11 mouse cellular contexts compared by ENCODE assay signal in the genomic region with DNA sequence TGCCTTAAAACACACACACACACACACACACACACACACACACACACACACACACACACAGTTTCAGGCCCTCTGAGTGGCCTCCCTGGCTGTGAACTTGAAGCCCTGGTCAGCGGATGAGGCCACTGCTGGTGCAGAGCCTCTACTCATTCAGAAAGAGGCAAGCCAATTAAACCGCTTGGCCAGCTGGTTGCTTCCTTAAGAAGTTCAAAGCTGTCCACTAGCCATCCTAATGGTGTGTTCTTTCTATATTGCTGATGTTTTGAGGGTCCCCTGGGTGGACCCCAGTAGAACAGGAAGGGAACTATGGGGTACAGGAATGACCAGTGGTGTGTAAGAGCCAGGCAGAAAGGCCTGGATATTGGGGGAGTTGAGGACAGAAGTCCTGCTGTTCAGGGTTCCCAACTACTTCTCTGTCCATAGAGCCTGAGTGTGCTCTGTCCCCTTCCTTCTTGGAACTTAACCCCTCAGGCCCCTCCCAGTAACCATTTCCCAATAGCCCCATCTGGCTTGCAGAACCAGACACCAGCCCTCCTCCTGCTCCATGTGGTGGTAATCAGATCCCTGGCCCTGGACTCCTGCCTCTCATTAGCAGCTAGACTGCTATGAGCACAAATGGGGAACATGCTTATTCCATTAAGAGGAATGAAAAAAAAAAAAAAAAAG.
A peak's percentile ranks its signal among the peaks of the same experiment; 100 is the strongest.
DNase-seq lines count a peak whose midpoint lies in the region; ATAC-seq and TF ChIP-seq lines count a peak whose summit lies in the region.
"Had no signal": no experiment of that assay in that cellular context is flagged by ENCODE, and none has a peak within 500 bp of the region (broad histone marks: within the 10 kb centered on the region; RNA-seq: fewer than 3 reads in every experiment).

No protein-coding gene starts in this region.

- ATAC-seq in midbrain, embryonic 13.5 days: no peak
- peak; percentile 88 for ATAC-seq in limb, embryonic 14.5 days (ENCODE audit: low FRiP score, low read depth)
- ATAC-seq: Patski had no signal

- H3K4me1 ChIP-seq in midbrain, embryonic 10.5 days: 0 out of 2 replicates have a peak, but pooled peaks cover 6% of the 10 kb centered on the region
- H3K4me1 ChIP-seq in midbrain, embryonic 13.5 days (replicated peaks): no peaks in the 10 kb centered on the region
- H3K4me1 ChIP-seq in limb, embryonic 14.5 days (ENCODE audit: control insufficient read depth, insufficient read depth, low read length): peaks cover 17% of the 10 kb centered on the region
- H3K4me1 ChIP-seq: liver, embryonic 13.5 days had no signal

- no peak overlapping the region for H3K4me2 ChIP-seq in midbrain, embryonic 13.5 days (replicated peaks)
- no peak overlapping the region for H3K4me2 ChIP-seq in limb, embryonic 14.5 days (replicated peaks; ENCODE audit: low read depth, low read length, severe bottlenecking)
- H3K4me2 ChIP-seq: liver, embryonic 13.5 days; neural tube, embryonic 12.5 days had no signal

- peak; percentile 22 for DNase-seq in adrenal gland, postnatal 14 days
- DNase-seq in adrenal gland, postnatal 25 days: no peak
- peak; percentile 34 for DNase-seq in midbrain, embryonic 10.5 days (ENCODE audit: low spot score)
- peak; percentile 73 for DNase-seq in limb, embryonic 14.5 days (ENCODE audit: low spot score)
- DNase-seq in ovary, postnatal 36 days (ENCODE audit: low spot score): no peak
- DNase-seq in adrenal gland, adult 18-20 months (ENCODE audit: low spot score in 2 of 2): no peak
- DNase-seq in ovary, postnatal 10 days (ENCODE audit: low spot score): no peak
- DNase-seq: liver, embryonic 13.5 days had no signal

- H3K27ac ChIP-seq in midbrain, embryonic 10.5 days (replicated peaks): no peak overlapping the region
- no peak overlapping the region for H3K27ac ChIP-seq in midbrain, embryonic 13.5 days
- H3K27ac ChIP-seq in limb, embryonic 14.5 days (replicated peaks; ENCODE audit: low read depth, low read length): no peak overlapping the region
- H3K27ac ChIP-seq: liver, embryonic 13.5 days; neural tube, embryonic 12.5 days had no signal

- no peak for TF ChIP-seq POLR2A in limb, embryonic 14.5 days (IDR thresholded peaks at IDR 0.05; ENCODE audit: borderline replicate concordance, extremely low read depth, insufficient read depth, insufficient read length)

- H3K27me3 ChIP-seq in midbrain, embryonic 10.5 days (ENCODE audit: low read depth, poor library complexity, severe bottlenecking): no peaks in the 10 kb centered on the region
- H3K27me3 ChIP-seq in midbrain, embryonic 13.5 days: no peaks in the 10 kb centered on the region
- no peaks in the 10 kb centered on the region for H3K27me3 ChIP-seq in limb, embryonic 14.5 days (ENCODE audit: control insufficient read depth, insufficient read depth, low read length)
- H3K27me3 ChIP-seq: liver, embryonic 13.5 days; neural tube, embryonic 12.5 days; Patski had no signal

- no peaks in the 10 kb centered on the region for H3K9me3 ChIP-seq in midbrain, embryonic 10.5 days (replicated peaks)
- no peaks in the 10 kb centered on the region for H3K9me3 ChIP-seq in midbrain, embryonic 13.5 days
- no peaks in the 10 kb centered on the region for H3K9me3 ChIP-seq in limb, embryonic 14.5 days (ENCODE audit: control insufficient read depth, low read length)
- H3K9me3 ChIP-seq: liver, embryonic 13.5 days; neural tube, embryonic 12.5 days had no signal

- no peaks in the 10 kb centered on the region for H3K36me3 ChIP-seq in midbrain, embryonic 10.5 days
- peaks cover 30% of the 10 kb centered on the region; the same call in 1 of the 2 replicates for H3K36me3 ChIP-seq in midbrain, embryonic 13.5 days
- H3K36me3 ChIP-seq in limb, embryonic 14.5 days (ENCODE audit: control insufficient read depth, insufficient read depth, low read length): no peaks in the 10 kb centered on the region
- H3K36me3 ChIP-seq: liver, embryonic 13.5 days had no signal

- H3K4me3 ChIP-seq in midbrain, embryonic 10.5 days: no peak overlapping the region
- no peak overlapping the region for H3K4me3 ChIP-seq in midbrain, embryonic 13.5 days (replicated peaks)
- no peak overlapping the region for H3K4me3 ChIP-seq in limb, embryonic 14.5 days (replicated peaks; ENCODE audit: low read length)
- H3K4me3 ChIP-seq: liver, embryonic 13.5 days; neural tube, embryonic 12.5 days had no signal

- no peak overlapping the region for H3K9ac ChIP-seq in midbrain, embryonic 13.5 days (replicated peaks)
- no peak overlapping the region for H3K9ac ChIP-seq in limb, embryonic 14.5 days (ENCODE audit: low read depth, low read length, severe bottlenecking)
- H3K9ac ChIP-seq: liver, embryonic 13.5 days; neural tube, embryonic 12.5 days had no signal

- 91% methylated on average over 2 of the region's 2 CpGs for WGBS in midbrain, embryonic 10.5 days
- 93% methylated on average over 2 of the region's 2 CpGs for WGBS in midbrain, embryonic 13.5 days
- WGBS in limb, embryonic 14.5 days: 25% methylated on average over 2 of the region's 2 CpGs

Comparison
In these comparisons a context has a peak if more than half of its experiments do, and no peak if none do; other contexts are left out.
1. DNase-seq: peak in adrenal gland, postnatal 14 days (single experiment), midbrain, embryonic 10.5 days (single experiment) and limb, embryonic 14.5 days (single experiment); none in adrenal gland, postnatal 25 days (single experiment), ovary, postnatal 36 days (single experiment), adrenal gland, adult 18-20 months (0 of 2) and ovary, postnatal 10 days (single experiment).